Mouse (Mus musculus) WW6 (cell line): Measurements from ENCODE around the gene Gatm.
A peak's percentile ranks its signal among the peaks of the same experiment; 100 is the strongest.

Source experiments
- DNase-seq: peaks from one replicate; pipeline ENCODE4 v3.0.0-alpha.2; 2013; ENCODE audit warnings: low read depth, low spot score

Gene Gatm

GRCm38 (mm10) chr2:122610746-122611653 is at the start of gene Gatm:
Gene Gatm (minus strand): TSS chr2:122611303.
- DNase-seq: peak; percentile 24

GRCm38 (mm10) chr2:122659825-122660224 is 48.7 kb upstream of the Gatm start:
- DNase-seq: no peak

- peak; percentile 58 for DNase-seq
These were observed 46.8 kb upstream of the Gatm start for GRCm38 (mm10) chr2:122657707-122658524.

GRCm38 (mm10) chr2:122656767-122657166 is 45.7 kb upstream of the Gatm start:
- no peak for DNase-seq

GRCm38 (mm10) chr2:122656052-122656451 is 44.9 kb upstream of the Gatm start:
- DNase-seq: no peak

- DNase-seq: no peak
These were observed 41.3 kb upstream of the Gatm start for GRCm38 (mm10) chr2:122652096-122653084.

- DNase-seq: no peak
These were observed 27.6 kb upstream of the Gatm start for GRCm38 (mm10) chr2:122638673-122639072.

- no peak for DNase-seq
These were observed 26.9 kb upstream of the Gatm start for GRCm38 (mm10) chr2:122638029-122638428.

- DNase-seq: peak; percentile 72
These were observed 26.5 kb upstream of the Gatm start for GRCm38 (mm10) chr2:122637526-122637997.

GRCm38 (mm10) chr2:122636686-122637085 is 25.6 kb upstream of the Gatm start, which contains the start of gene AA467197:
Gene AA467197 (plus strand): TSS chr2:122636986.
- DNase-seq: no peak

GRCm38 (mm10) chr2:122631226-122631801 is 20.2 kb upstream of the Gatm start:
- DNase-seq: no peak

- DNase-seq: peak; percentile 70
These were observed 19.5 kb upstream of the Gatm start for GRCm38 (mm10) chr2:122630465-122631225.

GRCm38 (mm10) chr2:122629871-122630270 is 18.8 kb upstream of the Gatm start:
- no peak for DNase-seq

- no peak for DNase-seq
These were observed 17.9 kb upstream of the Gatm start for GRCm38 (mm10) chr2:122628976-122629375.

GRCm38 (mm10) chr2:122625930-122626329 is 14.8 kb upstream of the Gatm start:
- DNase-seq: no peak

GRCm38 (mm10) chr2:122621337-122622110 is 10.4 kb upstream of the Gatm start:
- no peak for DNase-seq

- DNase-seq: no peak
These were observed 7.6 kb upstream of the Gatm start for GRCm38 (mm10) chr2:122618719-122619118.

- no peak for DNase-seq
These were observed 6.7 kb upstream of the Gatm start for GRCm38 (mm10) chr2:122617792-122618191.

- DNase-seq: no peak
These were observed 5.1 kb upstream of the Gatm start for GRCm38 (mm10) chr2:122616237-122616636.
